Mouse (Mus musculus): Measurements from ENCODE around the gene Pld5. TPM values are rescaled to one million over a fixed set of nuclear protein-coding genes. Genes with fewer than 3 reads are reported as not detected.
"Not testable (repeated sequence)": the region's sequence is repeated elsewhere in the genome, so short reads cannot be mapped to it uniquely, and the experiment has no call there.

The Pld5 gene
- total RNA-seq, 2 experiments from 2014 or later, result 1.2 to 1.4 TPM

- no peak for DNase-seq
Measured at GRCm38 (mm10) chr1:176039923-176040322, 235.2 kb downstream of the Pld5 start.

DNA sequence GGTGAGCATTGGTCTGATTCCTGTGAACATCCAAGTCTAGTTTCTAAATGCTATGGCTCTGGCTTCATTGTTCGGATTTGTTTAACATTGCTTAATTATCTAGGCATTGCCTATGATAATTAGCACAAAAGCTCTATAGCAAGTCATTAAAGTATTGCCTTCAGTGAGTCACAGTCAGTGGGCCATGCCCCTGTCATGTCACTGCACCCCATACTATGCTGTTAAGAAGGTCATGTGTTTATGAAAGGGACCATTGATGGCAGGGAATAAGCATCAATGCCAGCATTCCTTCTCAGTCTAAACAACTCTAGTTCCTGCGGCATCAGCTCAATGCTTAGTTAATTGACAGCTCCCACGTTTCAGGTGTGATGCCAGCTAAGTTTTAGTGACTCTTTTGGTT is 239.1 kb downstream of the Pld5 start:
- no peak for DNase-seq

DNA sequence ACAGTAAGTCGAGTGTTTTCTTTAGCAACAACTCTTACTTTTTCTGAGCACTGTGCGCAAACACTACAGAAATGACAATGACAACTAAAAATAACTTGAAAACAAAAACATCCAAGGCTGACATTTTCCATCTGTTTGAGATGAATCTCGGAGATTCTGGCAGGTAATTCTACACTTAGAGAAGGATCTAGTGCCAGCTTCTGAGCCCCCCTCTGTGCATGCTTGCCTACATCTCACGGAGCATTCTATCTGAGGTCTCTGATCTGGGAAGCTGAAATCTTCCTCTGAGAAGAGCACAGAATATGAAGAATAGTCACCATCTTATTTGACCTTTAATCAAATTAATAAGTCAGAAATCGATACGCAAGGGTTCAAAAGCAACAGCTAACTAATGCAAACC is 240.4 kb downstream of the Pld5 start:
- DNase-seq, result no peak

GRCm38 (mm10) chr1:176033698-176034097 is 241.4 kb downstream of the Pld5 start:
- no peak for DNase-seq

GRCm38 (mm10) chr1:176029063-176029462 is 246.0 kb downstream of the Pld5 start:
- no peak for DNase-seq

GRCm38 (mm10) chr1:176028397-176028796 is 246.7 kb downstream of the Pld5 start:
- no peak for DNase-seq

GRCm38 (mm10) chr1:176024501-176024900 is 250.6 kb downstream of the Pld5 start:
- no peak for DNase-seq

DNA sequence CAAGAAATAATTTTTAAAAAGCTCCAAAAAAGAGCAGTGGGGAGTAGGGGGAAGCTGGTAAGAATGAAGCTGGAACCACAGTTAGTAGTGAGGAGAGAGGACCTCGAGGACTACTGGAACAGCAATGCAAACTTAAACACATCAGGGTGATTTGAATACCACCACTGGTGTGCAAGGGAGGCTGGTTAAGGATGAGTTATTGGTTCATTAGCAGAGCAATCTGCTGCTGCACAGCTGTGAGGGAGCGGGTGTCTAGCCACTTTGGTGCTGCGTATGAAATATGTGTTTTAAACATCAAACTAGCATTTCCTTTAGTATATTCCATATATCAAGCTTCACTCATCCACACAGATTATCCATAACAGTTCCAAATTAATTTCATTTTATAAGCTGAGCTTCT is 256.6 kb downstream of the Pld5 start:
- no peak for DNase-seq

- no peak for DNase-seq
Measured at GRCm38 (mm10) chr1:176016076-176016475, 259.0 kb downstream of the Pld5 start.

DNA sequence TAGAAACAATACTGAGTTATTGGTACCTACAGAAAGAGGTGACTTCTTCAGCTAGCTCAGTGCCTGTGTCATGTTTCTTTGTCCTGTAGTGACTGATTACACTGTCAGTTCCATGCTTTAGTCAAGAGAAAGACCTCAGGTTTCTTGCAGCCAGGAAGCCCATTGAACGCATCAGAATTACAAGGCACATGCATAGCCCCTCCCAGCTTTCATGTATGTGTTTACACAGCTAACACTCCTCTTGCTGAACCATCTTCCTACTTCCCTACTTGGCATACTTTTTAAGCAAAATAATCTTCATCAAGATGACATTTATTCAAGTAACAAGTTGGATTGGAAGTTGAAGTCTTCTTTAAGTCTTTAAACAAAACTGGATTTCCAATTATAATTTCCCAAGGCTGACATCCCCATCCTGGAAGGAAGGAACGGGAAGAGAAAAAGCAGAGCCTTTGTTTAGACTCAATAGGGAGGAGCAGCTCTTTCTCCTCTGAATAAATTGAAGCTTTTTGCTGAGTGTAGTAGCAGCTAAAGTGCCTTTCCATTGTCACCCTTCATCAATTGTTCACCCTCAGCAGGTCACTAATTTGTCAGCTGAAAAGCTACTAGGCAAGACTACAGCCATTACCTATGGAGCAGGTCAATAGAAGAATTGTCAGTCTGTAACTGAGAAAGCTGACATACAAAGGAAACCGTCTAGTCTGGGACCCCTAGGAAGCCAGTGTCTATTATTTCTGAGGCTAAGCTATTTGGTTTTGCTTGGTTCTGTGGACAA is 261.4 kb downstream of the Pld5 start:
- DNase-seq, result no peak

GRCm38 (mm10) chr1:176011535-176011934 is 263.6 kb downstream of the Pld5 start:
- no peak for DNase-seq

- DNase-seq, result no peak
Measured at GRCm38 (mm10) chr1:176011072-176011471, 264.0 kb downstream of the Pld5 start.

DNA sequence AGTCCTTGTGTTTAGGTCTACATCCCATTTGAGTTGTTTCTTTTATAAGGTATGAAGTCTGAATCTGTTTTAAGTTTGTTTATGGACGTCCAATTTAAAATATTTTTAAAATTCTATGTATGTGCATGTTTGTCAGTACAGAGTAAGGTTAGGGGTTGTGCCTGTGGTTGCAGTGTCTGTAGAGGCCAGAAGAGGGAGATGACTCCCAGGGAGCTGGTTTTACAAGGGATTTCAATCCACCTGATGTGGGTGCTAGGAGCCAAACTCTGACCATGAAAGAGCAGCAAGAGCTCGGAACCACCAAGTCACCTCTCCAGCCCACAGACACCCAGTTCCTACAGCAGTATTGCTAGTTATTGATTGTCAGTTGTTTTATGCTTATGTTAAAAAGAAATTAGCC is 266.7 kb downstream of the Pld5 start:
- no peak for DNase-seq

DNA sequence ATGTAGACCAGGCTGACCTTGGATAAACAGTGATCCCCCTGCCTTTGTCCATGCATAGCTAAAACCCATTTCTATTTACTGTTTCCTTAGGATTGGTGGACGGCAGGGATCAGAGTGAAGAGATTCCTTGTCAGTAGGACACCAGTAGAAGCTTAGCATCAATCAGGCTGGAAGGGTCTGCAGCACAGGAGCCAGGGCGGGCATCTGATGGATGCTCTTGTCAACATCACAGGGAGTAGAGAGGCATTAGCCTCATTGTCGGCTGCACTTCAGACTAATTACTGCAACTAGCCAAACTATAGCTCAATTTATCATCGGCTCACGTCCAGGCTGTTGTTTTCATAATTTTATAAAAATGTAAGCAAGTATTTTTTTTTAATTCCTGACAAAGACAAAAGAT is 274.5 kb downstream of the Pld5 start:
- DNase-seq, result no peak

GRCm38 (mm10) chr1:175997076-175997651 is 277.9 kb downstream of the Pld5 start:
- no peak for DNase-seq

GRCm38 (mm10) chr1:175988912-175989311 is 286.2 kb downstream of the Pld5 start:
- no peak for DNase-seq

DNA sequence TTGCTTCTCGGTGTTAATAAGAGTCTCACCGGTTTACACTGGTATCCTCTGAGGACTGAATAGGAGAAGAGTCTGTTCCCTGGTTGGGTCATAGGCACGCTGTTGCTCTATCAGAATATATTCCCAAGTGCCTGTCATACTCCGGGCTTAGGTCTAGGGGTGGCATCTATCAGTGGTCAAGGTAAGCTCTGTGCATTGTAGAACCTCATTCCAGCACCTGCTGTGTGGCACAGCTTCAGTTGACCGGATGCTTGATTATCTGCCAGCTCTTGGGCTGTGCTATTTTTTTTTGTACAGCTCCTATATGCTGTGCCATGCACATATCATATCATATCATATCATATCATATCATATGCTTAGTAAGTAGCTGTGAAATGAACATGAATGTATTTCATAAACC is 286.7 kb downstream of the Pld5 start:
- no peak for DNase-seq

DNA sequence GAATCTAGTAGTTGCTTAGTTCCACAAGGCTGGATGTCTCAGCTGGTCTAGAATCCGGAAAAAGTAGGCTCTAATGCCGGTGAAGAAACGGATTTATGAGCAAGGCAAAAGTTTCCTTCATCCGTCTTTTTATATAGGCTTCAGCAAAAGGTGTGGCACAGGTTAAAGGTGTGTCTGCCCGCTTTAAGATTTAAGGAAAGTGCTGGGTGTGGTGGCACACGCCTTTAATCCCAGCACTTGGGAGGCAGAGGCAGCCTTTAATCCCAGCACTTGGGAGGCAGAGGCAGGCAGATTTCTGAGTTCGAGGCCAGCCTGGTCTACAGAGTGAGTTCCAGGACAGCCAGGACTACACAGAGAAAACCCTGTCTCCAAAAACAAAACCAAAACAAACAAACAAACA is 296.1 kb downstream of the Pld5 start, which contains the start of gene Rbm8a2:
Rbm8a2 (minus strand) TSS at position 101 of the 400 bp plus-strand sequence.
- not testable (repeated sequence) for DNase-seq

DNA sequence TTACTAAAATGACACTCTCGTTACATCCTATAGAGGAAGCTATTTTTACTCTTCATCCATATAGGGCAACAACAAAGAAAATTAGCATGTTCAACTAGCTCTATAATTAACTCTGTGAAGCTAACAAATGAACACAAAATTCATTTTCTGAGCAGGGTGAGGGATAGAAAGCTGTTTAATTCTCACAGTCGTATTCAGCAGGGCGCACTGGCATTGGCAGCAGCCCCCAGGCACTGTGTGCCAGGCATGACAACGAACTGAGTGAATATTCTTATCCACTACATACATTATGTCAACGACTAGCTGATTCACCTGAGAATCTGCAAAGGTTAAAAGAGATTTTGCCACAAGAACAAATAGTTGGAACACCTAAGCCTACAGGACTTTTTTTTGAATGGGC is 304.4 kb downstream of the Pld5 start:
- DNase-seq, result no peak

DNA sequence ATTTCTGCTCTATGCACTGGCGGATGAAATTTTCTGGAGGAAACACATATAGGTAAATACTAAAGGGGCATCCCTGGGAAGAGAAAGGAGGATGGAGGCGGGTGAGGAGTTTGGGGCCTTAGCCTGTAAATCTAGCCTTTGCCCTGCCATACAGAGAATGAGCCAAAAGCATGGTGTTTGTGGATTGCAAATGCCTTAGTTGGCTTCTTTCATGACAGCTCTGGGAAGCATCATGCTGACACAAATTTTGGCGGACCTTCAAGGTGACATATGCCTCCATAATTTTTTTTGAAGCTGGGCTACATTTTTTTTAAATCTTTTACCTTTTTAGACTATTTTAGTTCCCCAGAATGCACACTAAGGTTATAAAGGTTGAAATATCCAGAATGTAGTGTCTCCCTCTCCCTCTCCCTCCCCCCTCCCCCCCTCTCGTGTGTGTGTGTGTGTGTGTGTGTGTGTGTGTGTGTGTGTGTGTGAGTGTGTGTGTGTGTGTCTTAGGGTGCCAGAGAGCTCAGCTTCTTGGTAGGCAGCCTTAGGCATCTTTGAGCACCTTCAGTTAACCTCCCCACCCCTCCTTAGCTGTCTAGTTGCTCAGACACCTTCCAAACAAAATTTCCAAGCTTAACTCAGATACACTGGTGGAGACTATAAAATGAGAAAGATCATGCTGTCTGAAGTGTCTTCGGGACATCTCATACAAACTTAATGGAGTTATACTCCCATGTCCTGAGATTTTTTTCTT is 307.9 kb downstream of the Pld5 start:
- DNase-seq, result peak in 1 of 2 experiments; percentile 3

- no peak for DNase-seq
Measured at GRCm38 (mm10) chr1:175961786-175962185, 313.3 kb downstream of the Pld5 start.

- no peak for DNase-seq
Measured at GRCm38 (mm10) chr1:175950851-175951250, 324.3 kb downstream of the Pld5 start.

DNA sequence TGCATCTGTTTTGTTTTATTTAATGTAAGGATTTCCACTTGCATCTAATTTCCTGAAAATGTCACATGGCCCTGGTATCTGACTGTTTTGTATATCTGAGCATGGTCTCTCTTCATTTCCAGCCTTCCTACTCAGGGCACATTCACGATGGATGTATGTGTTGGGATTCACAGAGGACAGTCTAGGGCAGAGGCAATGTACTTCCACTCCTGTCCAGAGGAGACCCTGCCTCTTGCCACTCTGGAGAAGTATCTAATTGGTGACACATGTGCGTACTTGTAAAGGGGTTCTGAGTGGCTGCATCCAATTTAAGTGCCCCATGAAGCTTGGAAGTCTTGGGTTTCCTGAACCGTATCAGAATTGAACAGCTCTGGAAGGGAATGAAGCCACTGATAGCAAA is 324.7 kb downstream of the Pld5 start:
- DNase-seq, result no peak
